26 mouse cellular contexts compared by ENCODE assay signal in the genomic region with DNA sequence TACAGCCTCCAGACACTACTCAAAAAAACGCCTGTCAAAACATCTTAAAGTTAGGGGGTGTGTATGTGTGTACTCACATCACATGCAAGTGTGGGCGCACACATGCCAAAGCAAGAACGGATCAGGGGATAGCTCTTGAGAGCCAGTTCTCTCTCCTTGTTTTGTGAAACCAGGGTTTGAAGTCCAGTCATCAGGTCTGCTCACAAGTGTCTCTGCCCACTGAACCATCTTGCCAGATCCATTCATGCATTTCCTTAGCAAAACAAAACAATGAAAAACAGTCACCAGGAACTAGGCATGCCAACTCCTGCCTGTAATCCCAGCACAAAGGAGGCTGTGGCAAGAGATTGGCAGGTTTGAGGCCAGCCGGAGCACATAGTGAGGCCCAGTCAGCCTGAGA. TPM values are rescaled to one million over a fixed set of nuclear protein-coding genes. Genes with fewer than 3 reads are reported as not detected.
DNase-seq lines count a peak whose midpoint lies in the region; ATAC-seq and TF ChIP-seq lines count a peak whose summit lies in the region.
"Had no signal": no experiment of that assay in that cellular context is flagged by ENCODE, and none has a peak within 500 bp of the region (broad histone marks: within the 10 kb centered on the region; RNA-seq: fewer than 3 reads in every experiment).

No protein-coding gene starts in this region.

- WGBS in kidney, embryonic 15.5 days, result 88% methylated on average over 4 of the region's 4 CpGs
- 61% methylated on average over 4 of the region's 4 CpGs for WGBS in forebrain, embryonic 12.5 days

- no peak overlapping the region for H3K9ac ChIP-seq in kidney, embryonic 15.5 days
- no peak overlapping the region for H3K9ac ChIP-seq in forebrain, embryonic 12.5 days
- H3K9ac ChIP-seq: embryonic facial prominence, embryonic 15.5 days; forebrain, postnatal 0 days; heart, embryonic 12.5 days; hindbrain, embryonic 14.5 days had no signal

- no peak overlapping the region for H3K4me3 ChIP-seq in kidney, embryonic 15.5 days (replicated peaks)
- H3K4me3 ChIP-seq in forebrain, embryonic 12.5 days (replicated peaks), result no peak overlapping the region
- H3K4me3 ChIP-seq: embryonic facial prominence, embryonic 15.5 days; erythroblast, embryonic 14.5 days; forebrain, embryonic 10.5 days; heart, adult 2 months; heart, embryonic 12.5 days; hindbrain, embryonic 10.5 days had no signal

- no peaks in the 10 kb centered on the region for H3K9me3 ChIP-seq in kidney, embryonic 15.5 days (replicated peaks)
- H3K9me3 ChIP-seq in forebrain, embryonic 12.5 days, result no peaks in the 10 kb centered on the region
- H3K9me3 ChIP-seq: embryonic facial prominence, embryonic 15.5 days; forebrain, embryonic 10.5 days; G1E; heart, embryonic 12.5 days; hindbrain, embryonic 10.5 days had no signal

- H3K27me3 ChIP-seq in kidney, embryonic 15.5 days, result no peaks in the 10 kb centered on the region
- H3K27me3 ChIP-seq in forebrain, embryonic 12.5 days, result no peaks in the 10 kb centered on the region
- H3K27me3 ChIP-seq: embryonic facial prominence, embryonic 15.5 days; heart, embryonic 12.5 days had no signal

- no peak overlapping the region for H3K4me2 ChIP-seq in kidney, embryonic 15.5 days
- no peak overlapping the region for H3K4me2 ChIP-seq in forebrain, embryonic 12.5 days
- H3K4me2 ChIP-seq: embryonic facial prominence, embryonic 15.5 days; heart, embryonic 12.5 days; hindbrain, embryonic 14.5 days had no signal

- no peak; the same call in 1 of the 2 replicates for ATAC-seq in kidney, embryonic 15.5 days (replicated peaks; ENCODE audit: low FRiP score)
- no peak for ATAC-seq in forebrain, embryonic 12.5 days (ENCODE audit: low FRiP score)
- ATAC-seq: CD4-positive, CD25-positive, alpha-beta regulatory T cell, adult 4 months; forebrain, postnatal 0 days had no signal

- peak; percentile 72 for DNase-seq in brain, embryonic 14.5 days (ENCODE audit: low read depth)
- DNase-seq in kidney, adult 18-20 months, result peak; percentile 37
- DNase-seq in kidney, postnatal 14 days, result peak; percentile 44
- DNase-seq in urinary bladder, adult 18-20 months (ENCODE audit: low spot score in 2 of 2), result no peak
- DNase-seq in B cell, adult 2 months, result no peak
- DNase-seq: adrenal gland, adult 8-10 months; adrenal gland, postnatal 36 days; cerebellum, adult 11 months; cerebellum, adult 8-10 months; cerebellum, postnatal 14 days; embryo, embryonic 11 days; forebrain, postnatal 0 days; gastrocnemius, postnatal 14 days; heart, adult 2 months had no signal

- H3K27ac ChIP-seq in kidney, embryonic 15.5 days, result peak overlapping the region; percentile 71
- no peak overlapping the region for H3K27ac ChIP-seq in forebrain, embryonic 12.5 days
- H3K27ac ChIP-seq: embryonic facial prominence, embryonic 15.5 days; forebrain, embryonic 10.5 days; heart, adult 2 months; hindbrain, embryonic 10.5 days; hindbrain, embryonic 14.5 days had no signal

- no peak for TF ChIP-seq POLR2A in brain, embryonic 14.5 days (IDR thresholded peaks at IDR 0.05; ENCODE audit: borderline replicate concordance, extremely low read depth, insufficient read depth, insufficient read length, poor library complexity, severe bottlenecking)

- peaks cover 44% of the 10 kb centered on the region for H3K36me3 ChIP-seq in kidney, embryonic 15.5 days
- peaks cover 30% of the 10 kb centered on the region for H3K36me3 ChIP-seq in forebrain, embryonic 12.5 days (replicated peaks)

- H3K4me1 ChIP-seq in kidney, embryonic 15.5 days, result no peaks in the 10 kb centered on the region; the same call in 1 of the 2 replicates
- H3K4me1 ChIP-seq in forebrain, embryonic 12.5 days, result peaks cover 4% of the 10 kb centered on the region
- H3K4me1 ChIP-seq: embryonic facial prominence, embryonic 15.5 days; hindbrain, embryonic 10.5 days had no signal

- TF ChIP-seq CTCF in brain, embryonic 14.5 days (IDR thresholded peaks at IDR 0.05; ENCODE audit: borderline replicate concordance, extremely low read depth, insufficient read depth, insufficient read length), result no peak

RNA-seq across cellular contexts. Expression of gene Dusp13, which starts 35.5 kb away (rescaled TPM):
- not detected in 2 replicates for polyA plus RNA-seq in brain, embryonic 14.5 days (2012; rRNA removed)
- polyA plus RNA-seq in kidney, embryonic 15.5 days (2015; fragmentation: Nextera tagmentation; extraction: Ambion mirVana), result 0.38 TPM in 1 of 2 replicates, not detected in the other
- polyA plus RNA-seq in forebrain, embryonic 12.5 days (2016; fragmentation: Nextera tagmentation; extraction: Ambion mirVana), result not detected in 2 replicates
- polyA plus RNA-seq: CD4-positive, CD25-positive, alpha-beta regulatory T cell, adult 4 months; embryonic facial prominence, embryonic 11.5 days; erythroblast, embryonic 14.5 days; forebrain, embryonic 10.5 days; G1E; heart, embryonic 16.5 days; hindbrain, embryonic 10.5 days had no signal

RNA-seq across cellular contexts. Expression of gene Samd8, which starts 36.2 kb away (rescaled TPM):
- 22.6 and 30.1 TPM in 2 replicates for polyA plus RNA-seq in brain, embryonic 14.5 days (2012; rRNA removed)
- polyA plus RNA-seq in kidney, embryonic 15.5 days (2015; fragmentation: Nextera tagmentation; extraction: Ambion mirVana), result 8.8 and 9.5 TPM in 2 replicates
- polyA plus RNA-seq in forebrain, embryonic 12.5 days (2016; fragmentation: Nextera tagmentation; extraction: Ambion mirVana), result 13.9 and 17.0 TPM in 2 replicates

RNA-seq across cellular contexts. Expression of gene Vdac2, which starts 38.5 kb away (rescaled TPM):
- 140 and 150 TPM in 2 replicates for polyA plus RNA-seq in brain, embryonic 14.5 days (2012; rRNA removed)
- polyA plus RNA-seq in kidney, embryonic 15.5 days (2015; fragmentation: Nextera tagmentation; extraction: Ambion mirVana), result 318 and 328 TPM in 2 replicates
- 238 and 247 TPM in 2 replicates for polyA plus RNA-seq in forebrain, embryonic 12.5 days (2016; fragmentation: Nextera tagmentation; extraction: Ambion mirVana)

Comparison
In these comparisons a context has a peak if more than half of its experiments do, and no peak if none do; other contexts are left out.
1. DNase-seq: peak in brain, embryonic 14.5 days (single experiment), kidney, adult 18-20 months (single experiment) and kidney, postnatal 14 days (single experiment); none in urinary bladder, adult 18-20 months (0 of 2) and B cell, adult 2 months (0 of 2).